Mouse (Mus musculus) embryonic fibroblast, embryonic 13.5 days (primary cell): Measurements from ENCODE around the gene Ghr. TPM values are rescaled to one million over a fixed set of nuclear protein-coding genes. Genes with fewer than 3 reads are reported as not detected.

Experiments
- H3K27ac ChIP-seq: 2 replicates; pipeline ENCODE4 v1.5.1; 2012; ENCODE audit warnings: low read length, control low read depth, inconsistent platforms; ENCODE audit not compliant: insufficient read depth
- H3K4me1 ChIP-seq: 2 replicates; pipeline ENCODE4 v1.6.1; 2011; ENCODE audit warnings: low read length; ENCODE audit not compliant: control insufficient read depth, insufficient read depth
- H3K4me3 ChIP-seq: 2 replicates; pipeline ENCODE4 v1.5.1; 2011; ENCODE audit warnings: mild to moderate bottlenecking, control low read depth, low read length; ENCODE audit not compliant: insufficient read depth
- CTCF ChIP-seq: IDR thresholded peaks from 2 replicates; pipeline ENCODE4 v1.5.1; 2011; ENCODE audit warnings: mild to moderate bottlenecking, control low read depth, low read length, moderate library complexity, borderline replicate concordance; ENCODE audit not compliant: insufficient read depth
- POLR2A ChIP-seq: IDR thresholded peaks from 2 replicates; pipeline ENCODE4 v1.6.1; 2011; ENCODE audit warnings: low read depth, mild to moderate bottlenecking, control low read depth, low read length, moderate library complexity
- polyA plus RNA-seq: library from polyadenylated mRNA; stranded (reverse); fragments of >200 nt; gene quantifications from 2 replicates; pipeline ENCODE4 v1.2.4, GENCODE M21; 2011; ENCODE audit warnings: low read depth; ENCODE audit not compliant: missing spikeins, insufficient read length

Ghr gene
- polyA plus RNA-seq, 1 experiment, result 118 TPM

- Histone ChIP-seq H3K4me3 (no peak overlapping the region), H3K4me1 (peaks cover 7% of the 10 kb centered on the region; the same call in 1 of the 2 replicates), H3K27ac (peak overlapping the region; percentile 21)
- TF ChIP-seq POLR2A (no peak), CTCF (no peak)
Observed at GRCm38 (mm10) chr15:3464754-3465153, 118.5 kb downstream of the Ghr start.

- H3K4me1 ChIP-seq, result no peaks in the 10 kb centered on the region
- no peak overlapping the region for H3K4me3 ChIP-seq
- TF ChIP-seq CTCF (no peak), POLR2A (no peak)
- H3K27ac ChIP-seq, result no peak overlapping the region
Observed at GRCm38 (mm10) chr15:3456543-3456942, 126.7 kb downstream of the Ghr start.

GRCm38 (mm10) chr15:3455572-3455971 lies 127.7 kb downstream of the Ghr start:
- H3K4me3 ChIP-seq, result no peak overlapping the region
- TF ChIP-seq CTCF (no peak), POLR2A (no peak)
- H3K27ac ChIP-seq, result no peak overlapping the region
- no peaks in the 10 kb centered on the region for H3K4me1 ChIP-seq

- no peaks in the 10 kb centered on the region for H3K4me1 ChIP-seq
- no peak overlapping the region for H3K4me3 ChIP-seq
- H3K27ac ChIP-seq, result no peak overlapping the region
- no peak for TF ChIP-seq CTCF
- TF ChIP-seq POLR2A, result no peak
Observed at GRCm38 (mm10) chr15:3452080-3452752, 131.1 kb downstream of the Ghr start.

- peaks cover 3% of the 10 kb centered on the region for H3K4me1 ChIP-seq
- TF ChIP-seq CTCF (no peak), POLR2A (no peak)
- H3K4me3 ChIP-seq, result no peak overlapping the region
- no peak overlapping the region for H3K27ac ChIP-seq
Observed at GRCm38 (mm10) chr15:3449564-3449963, 133.7 kb downstream of the Ghr start.

- Histone ChIP-seq H3K4me1 (peaks cover 8% of the 10 kb centered on the region), H3K27ac (no peak overlapping the region), H3K4me3 (no peak overlapping the region)
- no peak for TF ChIP-seq CTCF
- TF ChIP-seq POLR2A, result no peak
Observed at GRCm38 (mm10) chr15:3445285-3445909, 137.9 kb downstream of the Ghr start.

- Histone ChIP-seq H3K4me3 (no peak overlapping the region), H3K4me1 (peaks cover 8% of the 10 kb centered on the region), H3K27ac (peak overlapping the region; percentile 65)
- TF ChIP-seq CTCF, result no peak
- no peak for TF ChIP-seq POLR2A
Observed at GRCm38 (mm10) chr15:3444448-3445020, 138.8 kb downstream of the Ghr start.

- no peak for TF ChIP-seq POLR2A
- TF ChIP-seq CTCF, result no peak
- Histone ChIP-seq H3K4me1 (peaks cover 8% of the 10 kb centered on the region), H3K27ac (no peak overlapping the region), H3K4me3 (no peak overlapping the region)
Observed at GRCm38 (mm10) chr15:3441506-3442286, 141.6 kb downstream of the Ghr start.

GRCm38 (mm10) chr15:3437381-3437780 lies 145.9 kb downstream of the Ghr start:
- TF ChIP-seq POLR2A (no peak), CTCF (no peak)
- Histone ChIP-seq H3K4me1 (peaks cover 2% of the 10 kb centered on the region), H3K4me3 (no peak overlapping the region), H3K27ac (no peak overlapping the region)
